Mouse (Mus musculus): Measurements from ENCODE around the gene 1700025G04Rik. TPM values are rescaled to one million over a fixed set of nuclear protein-coding genes. Genes with fewer than 3 reads are reported as not detected.

1700025G04Rik gene
- polyA plus RNA-seq, 1 experiment, result 5.0 TPM

DNA sequence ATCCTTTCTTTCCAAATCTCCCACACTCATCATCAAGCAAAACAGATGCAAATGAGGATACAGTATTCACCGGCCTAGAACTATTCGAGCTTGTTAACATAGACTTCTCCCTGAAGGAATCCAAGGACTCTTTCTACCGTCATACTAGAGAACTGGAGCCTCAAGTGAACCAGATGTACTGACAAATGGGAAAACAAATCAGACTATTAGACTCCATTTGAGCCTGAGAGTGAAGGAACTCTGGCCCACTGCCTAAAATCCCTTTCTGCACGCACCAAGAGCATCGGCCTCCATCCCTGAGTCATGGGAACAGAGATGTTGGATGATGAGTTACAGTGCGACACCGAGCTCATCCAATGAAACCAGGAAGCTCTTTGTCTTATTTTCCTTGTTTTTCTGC, 264.9 kb downstream of the 1700025G04Rik start:
- no peak for DNase-seq
- Histone ChIP-seq H3K4me3 (ENCODE audit: control insufficient read depth, insufficient read depth, low read length) (no peak overlapping the region), H3K27me3 (ENCODE audit: control insufficient read depth, insufficient read depth, low read length) (no peaks in the 10 kb centered on the region), H3K4me1 (replicated peaks; ENCODE audit: control insufficient read depth, insufficient read depth, low read length) (no peaks in the 10 kb centered on the region), H3K27ac (ENCODE audit: control insufficient read depth, insufficient read depth, low read length) (no peak overlapping the region), H3K36me3 (ENCODE audit: control insufficient read depth, insufficient read depth, low read length) (no peaks in the 10 kb centered on the region)
- 94% methylated on average over 7 of the region's 7 CpGs for WGBS
- no peak for TF ChIP-seq CTCF (IDR thresholded peaks at IDR 0.05; ENCODE audit: borderline replicate concordance, control insufficient read depth, extremely low read depth, insufficient read depth, low read length, poor library complexity)
- no peak for TF ChIP-seq POLR2A (IDR thresholded peaks at IDR 0.05; ENCODE audit: control insufficient read depth, extremely low read depth, insufficient read depth, low read length, poor library complexity)

DNA sequence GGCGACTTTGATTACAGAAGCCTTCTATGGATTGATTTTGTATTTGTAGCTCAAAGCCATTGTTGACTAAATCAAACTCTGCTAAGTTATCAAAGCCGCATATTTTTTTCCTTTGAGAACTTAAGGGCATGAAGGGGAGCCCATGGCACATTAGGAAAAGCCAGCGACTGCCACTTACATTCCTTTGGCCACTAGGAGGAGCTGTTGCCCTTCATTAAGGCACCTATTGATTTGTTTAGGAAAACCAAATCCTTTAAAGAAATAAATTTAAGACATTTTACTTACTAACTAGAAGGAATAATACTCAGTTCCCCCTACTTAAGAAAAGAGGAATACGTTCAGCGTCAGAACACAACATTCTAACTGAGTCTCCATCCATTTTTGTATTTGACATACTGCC, 269.5 kb downstream of the 1700025G04Rik start:
- DNase-seq, result peak; percentile 63
- Histone ChIP-seq H3K4me1 (replicated peaks; ENCODE audit: control insufficient read depth, insufficient read depth, low read length) (no peaks in the 10 kb centered on the region), H3K27me3 (ENCODE audit: control insufficient read depth, insufficient read depth, low read length) (no peaks in the 10 kb centered on the region), H3K36me3 (ENCODE audit: control insufficient read depth, insufficient read depth, low read length) (peaks cover 25% of the 10 kb centered on the region), H3K27ac (ENCODE audit: control insufficient read depth, insufficient read depth, low read length) (no peak overlapping the region), H3K4me3 (ENCODE audit: control insufficient read depth, insufficient read depth, low read length) (no peak overlapping the region)
- TF ChIP-seq CTCF (IDR thresholded peaks at IDR 0.05; ENCODE audit: borderline replicate concordance, control insufficient read depth, extremely low read depth, insufficient read depth, low read length, poor library complexity) (no peak), POLR2A (IDR thresholded peaks at IDR 0.05; ENCODE audit: control insufficient read depth, extremely low read depth, insufficient read depth, low read length, poor library complexity) (no peak)
- WGBS, result 43% methylated on average over 5 of the region's 5 CpGs

DNA sequence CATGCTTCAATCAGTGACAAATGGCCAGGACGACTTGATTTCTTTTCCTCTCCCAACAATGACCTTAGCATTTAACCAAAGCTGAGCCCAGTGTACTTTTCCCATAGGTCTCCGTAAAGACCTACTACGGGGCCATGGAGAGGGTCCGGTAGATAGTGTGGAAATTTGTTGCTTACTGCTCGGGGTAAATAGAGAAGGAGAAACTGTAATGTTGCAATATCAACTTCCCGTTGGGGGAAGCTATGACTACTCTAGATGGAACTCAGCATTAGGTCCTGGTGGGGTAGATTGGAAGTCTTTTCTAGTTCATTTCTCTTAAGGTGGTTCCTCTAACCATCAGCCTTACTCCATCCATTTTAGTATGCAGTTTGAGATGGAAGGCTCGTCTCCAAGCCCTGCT, 270.7 kb downstream of the 1700025G04Rik start:
- no peak overlapping the region for H3K27ac ChIP-seq (ENCODE audit: control insufficient read depth, insufficient read depth, low read length)
- no peaks in the 10 kb centered on the region for H3K4me1 ChIP-seq (replicated peaks; ENCODE audit: control insufficient read depth, insufficient read depth, low read length)
- no peak overlapping the region for H3K4me3 ChIP-seq (ENCODE audit: control insufficient read depth, insufficient read depth, low read length)
- no peaks in the 10 kb centered on the region for H3K27me3 ChIP-seq (ENCODE audit: control insufficient read depth, insufficient read depth, low read length)
- H3K36me3 ChIP-seq (ENCODE audit: control insufficient read depth, insufficient read depth, low read length), result peaks cover 25% of the 10 kb centered on the region
- 89% methylated on average over 7 of the region's 7 CpGs for WGBS
- no peak for DNase-seq
- no peak for TF ChIP-seq CTCF (IDR thresholded peaks at IDR 0.05; ENCODE audit: borderline replicate concordance, control insufficient read depth, extremely low read depth, insufficient read depth, low read length, poor library complexity)
- TF ChIP-seq POLR2A (IDR thresholded peaks at IDR 0.05; ENCODE audit: control insufficient read depth, extremely low read depth, insufficient read depth, low read length, poor library complexity), result no peak

DNA sequence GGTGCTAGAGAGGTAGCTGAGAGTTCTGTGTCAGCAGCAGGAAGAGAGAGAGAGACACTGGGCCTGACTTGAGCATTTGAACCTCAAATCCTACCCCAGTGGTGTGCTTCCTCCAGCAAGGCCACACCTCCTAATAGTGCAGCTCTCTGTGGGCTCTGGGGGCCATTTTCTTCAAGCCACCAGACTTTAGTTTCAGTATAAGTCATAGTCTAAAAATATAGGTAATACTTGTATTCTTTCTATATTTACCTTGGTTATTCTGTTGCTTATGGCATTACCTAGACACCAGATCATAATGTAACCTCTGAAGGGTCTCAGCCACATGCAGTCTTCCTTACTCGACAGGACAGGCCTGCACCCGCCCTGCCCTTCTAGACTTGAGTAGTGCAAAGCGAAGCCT, 273.9 kb downstream of the 1700025G04Rik start:
- TF ChIP-seq POLR2A (IDR thresholded peaks at IDR 0.05; ENCODE audit: control insufficient read depth, extremely low read depth, insufficient read depth, low read length, poor library complexity) (no peak), CTCF (IDR thresholded peaks at IDR 0.05; ENCODE audit: borderline replicate concordance, control insufficient read depth, extremely low read depth, insufficient read depth, low read length, poor library complexity) (no peak)
- Histone ChIP-seq H3K27me3 (ENCODE audit: control insufficient read depth, insufficient read depth, low read length) (no peaks in the 10 kb centered on the region), H3K27ac (ENCODE audit: control insufficient read depth, insufficient read depth, low read length) (no peak overlapping the region), H3K4me1 (replicated peaks; ENCODE audit: control insufficient read depth, insufficient read depth, low read length) (no peaks in the 10 kb centered on the region), H3K36me3 (ENCODE audit: control insufficient read depth, insufficient read depth, low read length) (peaks cover 44% of the 10 kb centered on the region), H3K4me3 (ENCODE audit: control insufficient read depth, insufficient read depth, low read length) (no peak overlapping the region)
- 94% methylated on average over 3 of the region's 3 CpGs for WGBS
- no peak for DNase-seq

DNA sequence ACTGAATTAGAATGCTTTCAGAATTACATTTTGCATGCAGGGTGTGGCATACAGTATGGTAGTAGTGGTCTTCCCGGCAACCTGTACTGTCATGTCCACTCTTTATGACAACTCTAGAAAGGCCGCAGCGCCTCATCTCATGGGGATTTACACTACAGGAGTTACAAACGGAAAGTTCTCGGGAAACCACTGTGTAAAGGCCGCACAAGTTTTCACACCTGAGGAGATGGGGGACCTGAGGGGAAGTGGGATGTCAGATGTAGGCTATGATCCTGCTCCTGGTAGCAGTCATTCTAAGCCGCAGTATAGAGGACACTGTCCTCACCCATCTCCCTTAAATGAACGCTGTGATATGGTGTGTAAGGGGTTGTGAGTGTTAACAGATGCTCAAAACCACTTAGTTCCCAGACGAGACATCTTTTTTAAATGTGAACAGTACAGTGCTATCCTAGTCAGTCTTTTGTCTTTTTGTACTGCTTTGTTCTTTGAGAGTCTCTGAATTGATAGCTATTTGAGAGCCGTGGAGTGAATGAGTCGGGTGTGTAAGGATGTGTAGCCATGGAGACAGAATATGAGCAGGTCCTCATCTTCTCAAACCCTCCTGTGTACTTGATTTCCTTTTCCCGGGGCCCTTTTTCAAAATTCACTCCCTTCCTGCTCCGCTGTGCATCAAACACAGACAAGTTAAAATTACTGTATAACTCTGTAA, 277.8 kb downstream of the 1700025G04Rik start:
- TF ChIP-seq CTCF (IDR thresholded peaks at IDR 0.05; ENCODE audit: borderline replicate concordance, control insufficient read depth, extremely low read depth, insufficient read depth, low read length, poor library complexity) (no peak), POLR2A (IDR thresholded peaks at IDR 0.05; ENCODE audit: control insufficient read depth, extremely low read depth, insufficient read depth, low read length, poor library complexity) (no peak)
- DNase-seq, result no peak
- WGBS, result 96% methylated on average over 13 of the region's 13 CpGs
- H3K4me3 ChIP-seq (ENCODE audit: control insufficient read depth, insufficient read depth, low read length), result no peak overlapping the region
- peaks cover 51% of the 10 kb centered on the region for H3K36me3 ChIP-seq (ENCODE audit: control insufficient read depth, insufficient read depth, low read length)
- no peak overlapping the region for H3K27ac ChIP-seq (ENCODE audit: control insufficient read depth, insufficient read depth, low read length)
- H3K4me1 ChIP-seq (replicated peaks; ENCODE audit: control insufficient read depth, insufficient read depth, low read length), result no peaks in the 10 kb centered on the region
- no peaks in the 10 kb centered on the region for H3K27me3 ChIP-seq (ENCODE audit: control insufficient read depth, insufficient read depth, low read length)

DNA sequence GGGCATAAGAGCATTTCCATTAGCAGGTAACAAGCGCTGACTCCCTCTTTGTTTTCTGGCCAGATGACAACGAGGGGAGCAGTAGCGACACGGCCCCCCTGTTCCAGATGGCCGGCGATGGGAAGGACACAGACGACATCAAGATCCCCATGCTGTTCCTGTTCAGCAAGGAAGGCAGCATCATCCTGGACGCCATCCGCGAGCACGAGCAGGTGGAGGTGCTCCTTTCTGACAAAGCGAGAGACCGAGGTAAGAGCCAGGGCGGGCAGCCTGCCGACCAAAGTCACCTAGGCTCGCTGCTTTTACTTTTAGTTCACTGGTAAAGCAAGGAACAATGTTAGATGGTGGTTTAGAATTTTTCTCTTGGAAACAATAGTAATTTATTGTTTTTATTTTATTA, 278.5 kb downstream of the 1700025G04Rik start:
- DNase-seq, result no peak
- Histone ChIP-seq H3K4me1 (replicated peaks; ENCODE audit: control insufficient read depth, insufficient read depth, low read length) (no peaks in the 10 kb centered on the region), H3K36me3 (ENCODE audit: control insufficient read depth, insufficient read depth, low read length) (peaks cover 45% of the 10 kb centered on the region), H3K27ac (ENCODE audit: control insufficient read depth, insufficient read depth, low read length) (no peak overlapping the region), H3K4me3 (ENCODE audit: control insufficient read depth, insufficient read depth, low read length) (no peak overlapping the region), H3K27me3 (ENCODE audit: control insufficient read depth, insufficient read depth, low read length) (no peaks in the 10 kb centered on the region)
- TF ChIP-seq CTCF (IDR thresholded peaks at IDR 0.05; ENCODE audit: borderline replicate concordance, control insufficient read depth, extremely low read depth, insufficient read depth, low read length, poor library complexity) (no peak), POLR2A (IDR thresholded peaks at IDR 0.05; ENCODE audit: control insufficient read depth, extremely low read depth, insufficient read depth, low read length, poor library complexity) (no peak)
- 97% methylated on average over 16 of the region's 16 CpGs for WGBS

Data from thymus, adult 2 months (tissue).